Mouse (Mus musculus) megakaryocyte, embryonic 14.5 days (primary cell): ENCODE results near the gene Npsr1.

Experiments
- FLI1 ChIP-seq: IDR thresholded peaks from 2 replicates; pipeline ENCODE4 v1.6.1; 2012; ENCODE audit warnings: low read length, inconsistent platforms, mixed read lengths
- GATA1 ChIP-seq: IDR thresholded peaks from 3 replicates; pipeline ENCODE4 v1.6.1; 2012; ENCODE audit warnings: mixed read lengths, low read length, inconsistent platforms, borderline replicate concordance

DNA sequence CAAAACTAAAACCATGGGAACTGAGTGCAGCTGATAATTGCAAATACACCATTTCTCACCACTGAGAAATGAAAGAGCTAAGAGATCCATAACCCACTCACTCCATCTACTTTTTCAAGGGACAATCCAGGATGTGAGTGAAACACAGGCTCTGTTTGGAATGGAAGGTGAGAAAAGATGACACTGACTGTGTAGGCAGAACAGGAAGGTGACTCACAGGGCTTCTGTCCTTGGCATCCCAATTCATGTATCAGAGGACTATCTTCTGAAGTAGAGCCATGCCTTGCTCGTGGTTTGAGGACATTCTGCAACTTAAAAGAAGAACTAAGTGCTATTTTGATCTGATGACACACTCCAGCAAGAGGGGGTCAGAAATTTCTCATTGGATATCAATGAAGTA lies 119.9 kb downstream of the Npsr1 start:
- no peak for TF ChIP-seq GATA1
- no peak for TF ChIP-seq FLI1
